21 mouse cellular contexts compared by ENCODE assay signal in genomic region chr8:44920379-44921032, GRCm38 (mm10). TPM values are rescaled to one million over a fixed set of nuclear protein-coding genes. Genes with fewer than 3 reads are reported as not detected.
DNase-seq lines count a peak whose midpoint lies in the region; ATAC-seq and TF ChIP-seq lines count a peak whose summit lies in the region.
"Had no signal": no experiment of that assay in that cellular context is flagged by ENCODE, and none has a peak within 500 bp of the region (broad histone marks: within the 10 kb centered on the region; RNA-seq: fewer than 3 reads in every experiment).

No protein-coding gene starts in this region.

- no peaks in the 10 kb centered on the region for H3K9me3 ChIP-seq in forebrain, embryonic 12.5 days
- no peaks in the 10 kb centered on the region for H3K9me3 ChIP-seq in forebrain, embryonic 16.5 days (ENCODE audit: control insufficient read depth, low read length)
- peaks cover 9% of the 10 kb centered on the region for H3K9me3 ChIP-seq in ES-Bruce4 (replicated peaks; ENCODE audit: control insufficient read depth, insufficient read depth, low read length, poor library complexity, severe bottlenecking)
- H3K9me3 ChIP-seq in ES-E14 (ENCODE audit: control insufficient read depth, insufficient read depth, low read depth, low read length), result no peaks in the 10 kb centered on the region
- no peaks in the 10 kb centered on the region for H3K9me3 ChIP-seq in embryonic facial prominence, embryonic 10.5 days
- no peaks in the 10 kb centered on the region for H3K9me3 ChIP-seq in midbrain, embryonic 16.5 days (replicated peaks; ENCODE audit: control insufficient read depth, low read length, poor library complexity, severe bottlenecking)
- H3K9me3 ChIP-seq: heart, embryonic 15.5 days; hindbrain, embryonic 13.5 days had no signal

- TF ChIP-seq CTCF in ES-Bruce4 (IDR thresholded peaks at IDR 0.05; ENCODE audit: low read depth, low read length), result no peak

- no peak overlapping the region for H3K27ac ChIP-seq in forebrain, embryonic 12.5 days
- H3K27ac ChIP-seq in forebrain, embryonic 16.5 days (ENCODE audit: low read length), result no peak overlapping the region
- H3K27ac ChIP-seq in ES-Bruce4 (ENCODE audit: insufficient read depth, low read length) (peak overlapping the region; percentile 47; the same call in 1 of the 2 replicates), ES-E14 (ENCODE audit: insufficient read depth, low read depth, low read length, poor library complexity, severe bottlenecking) (no peak overlapping the region)
- no peak overlapping the region for H3K27ac ChIP-seq in embryonic facial prominence, embryonic 10.5 days (replicated peaks)
- no peak overlapping the region for H3K27ac ChIP-seq in midbrain, embryonic 16.5 days (ENCODE audit: low read length)
- H3K27ac ChIP-seq: heart, adult 2 months; heart, embryonic 15.5 days; hindbrain, embryonic 13.5 days; hindbrain, postnatal 0 days had no signal

- 0 out of 2 replicates have a peak, but pooled peaks have one; percentile 53 for TF ChIP-seq EP300 in ES-Bruce4 (IDR thresholded peaks at IDR 0.05; ENCODE audit: insufficient read depth, low read depth, low read length)

- ATAC-seq in forebrain, embryonic 12.5 days (ENCODE audit: low FRiP score), result peak; percentile 31; the same call in 1 of the 2 replicates
- no peak for ATAC-seq in forebrain, embryonic 16.5 days
- ATAC-seq in midbrain, embryonic 16.5 days, result no peak
- ATAC-seq: hindbrain, postnatal 0 days had no signal

- WGBS in forebrain, embryonic 12.5 days, result 60% methylated on average over 7 of the region's 7 CpGs
- WGBS in forebrain, embryonic 16.5 days, result 56% methylated on average over 7 of the region's 7 CpGs
- WGBS in embryonic facial prominence, embryonic 10.5 days, result 46% methylated on average over 7 of the region's 7 CpGs
- WGBS in midbrain, embryonic 16.5 days, result 70% methylated on average over 7 of the region's 7 CpGs

- peak; percentile 26 for DNase-seq in ES-E14 (ENCODE audit: low read depth, low spot score)
- peak; percentile 35 for DNase-seq in embryonic facial prominence, embryonic 10.5 days (ENCODE audit: low spot score)
- no peak for DNase-seq in right cerebral cortex, postnatal 25 days
- DNase-seq: adrenal gland, adult 2 months; adrenal gland, postnatal 25 days; cerebellum, adult 2 months; cerebellum, postnatal 10 days; embryo, embryonic 11 days; gastrocnemius, postnatal 36 days; heart, adult 2 months; heart, postnatal 14 days; kidney, adult 2 months had no signal

- no peaks in the 10 kb centered on the region for H3K36me3 ChIP-seq in forebrain, embryonic 12.5 days (replicated peaks)
- no peaks in the 10 kb centered on the region for H3K36me3 ChIP-seq in forebrain, embryonic 16.5 days (ENCODE audit: control insufficient read depth, insufficient read depth)
- H3K36me3 ChIP-seq in ES-Bruce4 (ENCODE audit: control insufficient read depth, insufficient read depth, low read length, poor library complexity, severe bottlenecking), result no peaks in the 10 kb centered on the region
- no peaks in the 10 kb centered on the region for H3K36me3 ChIP-seq in ES-E14 (ENCODE audit: control insufficient read depth, insufficient read depth, low read length, poor library complexity, severe bottlenecking)
- no peaks in the 10 kb centered on the region for H3K36me3 ChIP-seq in embryonic facial prominence, embryonic 10.5 days (replicated peaks)
- H3K36me3 ChIP-seq in midbrain, embryonic 16.5 days (ENCODE audit: control insufficient read depth, insufficient read depth, low read length), result no peaks in the 10 kb centered on the region
- H3K36me3 ChIP-seq: heart, embryonic 15.5 days; hindbrain, embryonic 13.5 days had no signal

- in situ Hi-C loops in ES-E14 (cut with MboI; ENCODE audit: low sequenced_read_pairs in 2 of 2, unreplicated experiment in 2 of 2), result no loop called here

- no peak overlapping the region for H3K9ac ChIP-seq in forebrain, embryonic 12.5 days
- H3K9ac ChIP-seq in forebrain, embryonic 16.5 days (replicated peaks; ENCODE audit: low read depth, low read length), result no peak overlapping the region
- no peak overlapping the region; the same call in 1 of the 2 replicates for H3K9ac ChIP-seq in ES-Bruce4 (ENCODE audit: low read depth, poor library complexity, severe bottlenecking)
- H3K9ac ChIP-seq in ES-E14 (ENCODE audit: insufficient read depth, low read depth, low read length, poor library complexity, severe bottlenecking), result no peak overlapping the region
- no peak overlapping the region for H3K9ac ChIP-seq in midbrain, embryonic 16.5 days (ENCODE audit: low read depth, low read length)
- H3K9ac ChIP-seq: heart, embryonic 15.5 days; hindbrain, embryonic 13.5 days had no signal

- no peak overlapping the region for H3K4me3 ChIP-seq in forebrain, embryonic 12.5 days (replicated peaks)
- no peak overlapping the region for H3K4me3 ChIP-seq in forebrain, embryonic 16.5 days (replicated peaks; ENCODE audit: low read length)
- H3K4me3 ChIP-seq in ES-Bruce4 (ENCODE audit: low read depth, low read length) (no peak overlapping the region), ES-E14 (ENCODE audit: insufficient read depth in 1 of 2, low read depth in 1 of 2, low read length in 2 of 2, poor library complexity in 1 of 2, severe bottlenecking in 1 of 2) (no peak overlapping the region)
- no peak overlapping the region for H3K4me3 ChIP-seq in embryonic facial prominence, embryonic 10.5 days
- H3K4me3 ChIP-seq in midbrain, embryonic 16.5 days (ENCODE audit: low read depth, low read length), result no peak overlapping the region
- H3K4me3 ChIP-seq: heart, adult 2 months; heart, embryonic 15.5 days; hindbrain, embryonic 13.5 days had no signal

- TF ChIP-seq POLR2A in ES-Bruce4 (IDR thresholded peaks at IDR 0.05; ENCODE audit: insufficient read depth, low read length), result no peak

- no peaks in the 10 kb centered on the region for H3K27me3 ChIP-seq in forebrain, embryonic 12.5 days
- no peaks in the 10 kb centered on the region for H3K27me3 ChIP-seq in forebrain, embryonic 16.5 days (replicated peaks; ENCODE audit: control insufficient read depth, insufficient read depth, low read length)
- H3K27me3 ChIP-seq in ES-Bruce4 (ENCODE audit: control insufficient read depth, insufficient read depth, low read length, poor library complexity, severe bottlenecking), result no peaks in the 10 kb centered on the region
- H3K27me3 ChIP-seq in embryonic facial prominence, embryonic 10.5 days (replicated peaks; ENCODE audit: low read depth, poor library complexity, severe bottlenecking), result no peaks in the 10 kb centered on the region
- no peaks in the 10 kb centered on the region for H3K27me3 ChIP-seq in midbrain, embryonic 16.5 days (ENCODE audit: control insufficient read depth, insufficient read depth, low read depth, low read length)
- H3K27me3 ChIP-seq: CH12.LX; heart, embryonic 15.5 days; hindbrain, embryonic 13.5 days had no signal

- H3K4me1 ChIP-seq in forebrain, embryonic 12.5 days, result no peaks in the 10 kb centered on the region
- H3K4me1 ChIP-seq in forebrain, embryonic 16.5 days (replicated peaks; ENCODE audit: control insufficient read depth, insufficient read depth, low read length), result no peaks in the 10 kb centered on the region
- H3K4me1 ChIP-seq in ES-Bruce4 (ENCODE audit: control insufficient read depth, insufficient read depth, low read length), result no peaks in the 10 kb centered on the region
- peaks cover 0 to 5% of the 10 kb centered on the region in 2 experiments; a peak in 1 of 4 replicates for H3K4me1 ChIP-seq in ES-E14 (ENCODE audit: control insufficient read depth in 2 of 2, insufficient read depth in 2 of 2, low read length in 2 of 2, poor library complexity in 1 of 2)
- peaks cover 7% of the 10 kb centered on the region; the same call in 1 of the 2 replicates for H3K4me1 ChIP-seq in embryonic facial prominence, embryonic 10.5 days
- no peaks in the 10 kb centered on the region for H3K4me1 ChIP-seq in midbrain, embryonic 16.5 days (ENCODE audit: control insufficient read depth, insufficient read depth, low read length)
- H3K4me1 ChIP-seq: heart, embryonic 15.5 days; hindbrain, embryonic 13.5 days had no signal

- no peak overlapping the region for H3K4me2 ChIP-seq in forebrain, embryonic 12.5 days
- no peak overlapping the region for H3K4me2 ChIP-seq in forebrain, embryonic 16.5 days (ENCODE audit: low read length)
- no peak overlapping the region for H3K4me2 ChIP-seq in midbrain, embryonic 16.5 days (ENCODE audit: low read length)
- H3K4me2 ChIP-seq: heart, embryonic 11.5 days; heart, embryonic 15.5 days; hindbrain, embryonic 13.5 days had no signal

TF ChIP-seq in ES-E14, 5 proteins besides CTCF, POLR2A, EP300 and RAD21:
- peak; percentile 90 for TF ChIP-seq MAFK (IDR thresholded peaks at IDR 0.05; ENCODE audit: insufficient read depth, low read depth, low read length)
- no peak for TF ChIP-seq ZC3H11A (IDR thresholded peaks at IDR 0.05; ENCODE audit: borderline replicate concordance, low read depth, low read length)

RNA-seq across cellular contexts. Expression of gene Fat1, which starts 14.7 kb away (rescaled TPM):
- polyA plus RNA-seq in forebrain, embryonic 12.5 days (2016; fragmentation: Nextera tagmentation; extraction: Ambion mirVana), result 22.2 and 22.7 TPM in 2 replicates
- polyA plus RNA-seq in forebrain, embryonic 16.5 days (2015; fragmentation: Nextera tagmentation; extraction: Ambion mirVana), result 8.7 and 10.4 TPM in 2 replicates
- polyA plus RNA-seq in ES-Bruce4 (2011; ENCODE audit: insufficient read depth, insufficient read length, low read depth, missing spikeins), result 175 and 182 TPM in 2 replicates
- 196 and 265 TPM in 2 replicates for total RNA-seq in ES-E14 (2012; rRNA removed)
- 17.2 and 18.6 TPM in 2 replicates for polyA plus RNA-seq in embryonic facial prominence, embryonic 10.5 days (2016; fragmentation: Nextera tagmentation; extraction: Ambion mirVana)
- polyA plus RNA-seq in midbrain, embryonic 16.5 days (2015; fragmentation: Nextera tagmentation; extraction: Ambion mirVana), result 9.8 and 13.9 TPM in 2 replicates
